Mouse (Mus musculus) midbrain, embryonic 15.5 days (tissue): ENCODE measurements around the gene Rarb. TPM values are rescaled to one million over a fixed set of nuclear protein-coding genes. Genes with fewer than 3 reads are reported as not detected.

Source experiments
- ATAC-seq: fragments of 200-750 bp; cut with Nextera tagmentation; replicated peaks from 2 replicates; pipeline ENCODE4 v1.8.0; 2017; ENCODE audit warnings: moderate TSS enrichment
- H3K27ac ChIP-seq: fragments of 300-500 bp; sonication (generic); 2 replicates; pipeline ENCODE4 v1.5.1; 2015; ENCODE audit warnings: mild to moderate bottlenecking, inconsistent platforms
- H3K27me3 ChIP-seq: fragments of 300-500 bp; sonication (generic); replicated peaks from 2 replicates; pipeline ENCODE4 v1.6.1; 2015; ENCODE audit warnings: inconsistent platforms
- H3K36me3 ChIP-seq: fragments of 300-500 bp; sonication (generic); replicated peaks from 2 replicates; pipeline ENCODE4 v1.6.1; 2015; ENCODE audit warnings: inconsistent platforms
- H3K4me1 ChIP-seq: fragments of 300-500 bp; sonication (generic); 2 replicates; pipeline ENCODE4 v1.6.1; 2015; ENCODE audit warnings: inconsistent platforms
- H3K4me2 ChIP-seq: fragments of 300-500 bp; sonication (generic); 2 replicates; pipeline ENCODE4 v1.6.1; 2015; ENCODE audit warnings: inconsistent platforms, mild to moderate bottlenecking, moderate library complexity
- H3K4me3 ChIP-seq: fragments of 300-500 bp; sonication (generic); 2 replicates; pipeline ENCODE4 v1.5.1; 2015; ENCODE audit warnings: mild to moderate bottlenecking, inconsistent platforms
- H3K9ac ChIP-seq: fragments of 300-500 bp; sonication (generic); 2 replicates; pipeline ENCODE4 v1.6.1; 2015; ENCODE audit warnings: mild to moderate bottlenecking, inconsistent platforms
- H3K9me3 ChIP-seq: fragments of 300-500 bp; sonication (generic); 2 replicates; pipeline ENCODE4 v1.6.1; 2016; ENCODE audit warnings: inconsistent platforms
- WGBS: fragments of 180-500 bp; shearing (Covaris S2); methylation state at CpG from one replicate; pipeline ENCODE4 v1.1.7; 2015; ENCODE audit warnings: mixed read lengths; 5-methylcytosine and 5-hydroxymethylcytosine counted together
- polyA plus RNA-seq: library from polyadenylated mRNA; unstranded; fragments of >200 nt; fragmentation: Nextera tagmentation; extraction: Ambion mirVana; gene quantifications from 2 replicates; pipeline ENCODE4 v1.2.1, GENCODE M21; 2015

Gene Rarb
- polyA plus RNA-seq, 1 experiment from 2014 or later: 8.1 TPM

DNA sequence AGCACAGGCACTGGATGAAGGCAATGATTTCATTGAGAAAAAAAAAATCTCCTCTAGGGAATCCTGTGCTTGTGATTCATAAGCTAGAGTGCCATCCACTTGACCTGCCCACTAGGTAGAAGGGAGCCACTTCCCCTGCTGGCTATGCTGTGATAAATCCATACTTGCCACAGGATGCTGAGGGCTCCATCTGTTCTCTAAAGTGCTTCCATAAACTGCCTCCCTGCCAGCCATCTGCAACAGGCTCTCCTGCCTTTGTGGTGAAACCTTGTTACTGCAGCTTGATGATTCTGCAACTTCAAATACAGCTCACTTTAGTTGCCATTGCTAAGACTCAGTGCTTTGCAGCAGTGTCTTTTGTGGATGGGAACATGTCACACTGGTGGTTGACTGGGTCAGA lies 213.5 kb downstream of the Rarb start:
- Histone ChIP-seq H3K4me1 (no peaks in the 10 kb centered on the region), H3K27ac (no peak overlapping the region), H3K4me3 (no peak overlapping the region), H3K4me2 (no peak overlapping the region), H3K36me3 (no peaks in the 10 kb centered on the region), H3K27me3 (no peaks in the 10 kb centered on the region), H3K9ac (no peak overlapping the region), H3K9me3 (no peaks in the 10 kb centered on the region)
- 0 out of 2 replicates have a peak, but pooled peaks have one; percentile 42 for ATAC-seq

DNA sequence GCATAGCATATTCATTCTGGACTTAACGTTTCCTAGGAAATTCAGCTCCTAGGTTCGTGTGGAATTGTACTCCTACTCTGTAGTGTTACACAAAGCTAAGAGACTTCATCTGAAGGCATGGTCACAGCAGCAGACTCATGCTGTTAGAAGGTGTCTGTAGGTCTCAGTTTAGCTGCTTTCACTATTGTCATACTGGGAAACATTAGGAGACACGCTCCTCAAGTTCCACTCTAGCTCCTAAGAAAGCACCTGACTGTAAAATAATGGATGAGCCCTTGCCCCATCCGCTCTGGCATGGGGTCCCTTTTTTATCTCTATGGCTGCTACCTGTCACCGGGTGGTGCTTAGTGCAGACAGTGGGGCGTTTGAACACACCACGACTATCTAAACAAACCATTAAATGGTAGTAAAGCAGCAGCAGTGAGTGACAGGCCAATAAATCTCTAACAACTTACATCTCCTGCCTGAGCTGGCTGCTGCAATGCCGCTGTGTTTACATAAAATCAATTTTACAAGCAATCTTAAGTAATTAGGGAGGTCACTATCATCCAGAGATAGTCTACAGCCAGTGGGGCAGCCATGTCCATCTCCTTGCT lies 214.4 kb downstream of the Rarb start:
- peak; percentile 39; the same call in 1 of the 2 replicates for ATAC-seq
- WGBS: 57% methylated on average over 8 of the region's 8 CpGs

DNA sequence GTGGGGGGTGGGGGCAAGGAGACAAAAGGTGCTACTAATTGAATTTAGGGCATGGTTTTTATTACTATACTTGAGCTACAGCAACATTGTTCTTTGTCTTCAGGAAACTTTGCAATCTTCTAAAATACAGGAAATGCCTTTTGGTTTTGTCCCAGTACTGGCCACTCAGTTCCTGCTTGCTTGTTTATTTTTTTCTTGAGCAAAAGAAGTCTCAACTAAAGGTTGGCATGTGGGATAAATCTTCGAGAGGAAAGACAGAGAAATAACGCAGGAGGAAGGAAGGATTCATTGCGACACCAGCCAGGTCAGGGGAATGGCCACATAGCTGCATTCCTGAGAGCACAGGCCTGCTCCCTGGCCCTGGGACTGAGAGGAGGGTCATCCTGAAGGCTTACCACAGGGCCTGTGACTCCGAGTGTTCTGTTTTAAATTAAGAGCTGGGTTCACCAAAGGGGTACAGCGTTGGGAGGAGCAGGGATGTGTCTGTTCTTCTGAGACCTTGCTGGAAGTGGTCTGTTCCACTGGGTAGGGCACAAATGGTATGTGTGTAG lies 215.8 kb downstream of the Rarb start:
- Histone ChIP-seq H3K4me3 (no peak overlapping the region), H3K4me2 (no peak overlapping the region), H3K9ac (no peak overlapping the region), H3K27me3 (no peaks in the 10 kb centered on the region), H3K36me3 (no peaks in the 10 kb centered on the region), H3K27ac (no peak overlapping the region), H3K9me3 (no peaks in the 10 kb centered on the region), H3K4me1 (peaks cover 6% of the 10 kb centered on the region)
- WGBS: 62% methylated on average over 5 of the region's 5 CpGs
- ATAC-seq: no peak

More for the DNA sequence above, 214.4 kb downstream of the Rarb start:
- Histone ChIP-seq H3K9me3 (no peaks in the 10 kb centered on the region), H3K4me1 (no peaks in the 10 kb centered on the region), H3K9ac (no peak overlapping the region), H3K4me2 (no peak overlapping the region), H3K4me3 (no peak overlapping the region), H3K36me3 (no peaks in the 10 kb centered on the region), H3K27me3 (no peaks in the 10 kb centered on the region), H3K27ac (no peak overlapping the region)

DNA sequence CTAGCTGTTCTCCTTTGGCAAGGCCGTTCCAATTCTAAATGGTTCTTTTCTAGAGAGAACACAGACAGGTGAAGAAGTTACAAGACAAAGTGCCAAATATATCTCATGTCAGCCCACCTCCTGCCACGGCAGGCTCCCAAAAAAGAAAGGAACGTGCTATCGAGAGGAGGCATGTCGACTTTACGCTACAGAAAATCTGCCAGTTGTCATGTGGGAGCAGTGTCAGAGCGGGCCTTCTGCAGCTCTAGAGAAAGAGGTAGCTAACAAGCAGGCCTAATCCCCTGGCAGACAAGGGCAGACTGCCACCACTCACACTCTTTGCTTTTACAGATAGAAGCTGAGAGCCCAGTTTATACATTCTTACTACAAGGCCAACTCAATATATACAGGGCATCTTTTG lies 219.7 kb downstream of the Rarb start:
- WGBS: 62% methylated on average over 7 of the region's 7 CpGs
- H3K36me3 ChIP-seq: no peaks in the 10 kb centered on the region
- no peak overlapping the region for H3K9ac ChIP-seq
- H3K4me2 ChIP-seq: no peak overlapping the region
- no peaks in the 10 kb centered on the region for H3K27me3 ChIP-seq
- no peak overlapping the region for H3K27ac ChIP-seq
- no peak overlapping the region for H3K4me3 ChIP-seq
- ATAC-seq: no peak
- H3K9me3 ChIP-seq: no peaks in the 10 kb centered on the region
- H3K4me1 ChIP-seq: peaks cover 11% of the 10 kb centered on the region

DNA sequence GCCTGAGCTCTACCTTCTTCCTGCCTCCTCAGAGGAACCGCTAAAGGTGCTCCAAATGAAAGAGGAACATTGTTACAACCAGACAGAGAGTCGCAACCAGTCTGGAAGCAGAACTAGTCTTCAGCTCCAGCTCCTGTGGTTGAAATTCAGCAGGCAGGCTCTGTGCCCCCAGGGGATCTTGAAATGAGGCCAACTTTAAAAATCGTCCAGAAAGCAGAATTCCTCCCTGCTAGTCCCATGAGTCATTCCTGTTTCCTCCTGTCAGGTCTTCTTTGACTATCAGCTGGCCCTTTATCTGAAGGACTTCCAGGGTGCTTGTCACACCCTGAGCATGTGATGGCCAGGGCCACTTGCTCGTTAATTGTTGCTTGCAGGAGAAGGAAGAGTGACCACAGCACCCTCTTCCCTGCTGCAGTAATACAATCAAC lies 220.9 kb downstream of the Rarb start:
- ATAC-seq: peak; percentile 46
- Histone ChIP-seq H3K27me3 (no peaks in the 10 kb centered on the region), H3K4me3 (no peak overlapping the region), H3K4me1 (peaks cover 11% of the 10 kb centered on the region), H3K9me3 (no peaks in the 10 kb centered on the region), H3K27ac (peak overlapping the region; percentile 20; the same call in 1 of the 2 replicates), H3K36me3 (no peaks in the 10 kb centered on the region), H3K9ac (no peak overlapping the region), H3K4me2 (no peak overlapping the region)
- WGBS: 47% methylated on average over 4 of the region's 4 CpGs

DNA sequence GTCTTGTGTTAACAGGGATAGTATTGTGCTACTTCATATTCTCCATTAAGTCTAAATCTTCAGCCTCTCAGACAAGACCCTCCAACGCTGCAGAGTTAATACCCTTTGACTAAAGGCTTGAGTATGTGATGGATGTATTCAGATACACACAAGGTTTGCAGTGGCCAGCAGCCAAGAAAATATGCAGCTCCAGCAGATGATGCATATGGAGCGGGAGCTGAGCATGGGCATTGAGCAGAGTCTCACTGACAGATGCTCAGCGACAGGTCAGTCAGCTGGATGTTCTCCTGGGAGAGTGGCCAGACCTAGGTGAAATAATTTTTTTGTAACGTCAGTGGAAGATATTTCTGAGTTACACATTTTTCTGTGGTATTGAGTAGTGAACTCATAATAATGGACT lies 229.8 kb downstream of the Rarb start:
- H3K36me3 ChIP-seq: no peaks in the 10 kb centered on the region
- H3K4me3 ChIP-seq: no peak overlapping the region
- WGBS: 74% methylated on average over 4 of the region's 4 CpGs
- H3K27me3 ChIP-seq: no peaks in the 10 kb centered on the region
- no peak overlapping the region for H3K27ac ChIP-seq
- H3K9ac ChIP-seq: no peak overlapping the region
- H3K4me2 ChIP-seq: no peak overlapping the region
- 0 out of 2 replicates have a peak, but pooled peaks have one; percentile 20 for ATAC-seq
- H3K9me3 ChIP-seq: no peaks in the 10 kb centered on the region
- no peaks in the 10 kb centered on the region for H3K4me1 ChIP-seq

DNA sequence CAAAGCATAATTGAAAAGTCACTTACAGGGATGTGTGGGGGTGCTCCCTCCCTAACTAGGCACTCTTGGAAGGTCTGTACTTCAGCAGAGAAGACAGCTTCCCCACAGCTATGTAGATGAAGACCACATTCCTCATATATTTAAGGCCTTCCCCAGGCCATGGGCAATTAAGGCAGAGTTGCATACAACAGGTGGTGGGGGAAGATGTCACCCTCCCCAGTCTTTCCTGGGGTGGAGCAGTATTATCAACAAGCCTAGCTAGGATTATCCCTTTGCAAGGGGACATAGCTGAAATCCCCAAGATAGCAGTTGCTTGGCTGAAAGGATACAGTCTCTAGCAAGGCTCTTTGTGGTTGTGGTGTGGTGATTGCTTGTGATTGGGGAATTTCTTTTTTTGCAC lies 240.9 kb downstream of the Rarb start:
- Histone ChIP-seq H3K4me2 (no peak overlapping the region), H3K9ac (no peak overlapping the region), H3K9me3 (no peaks in the 10 kb centered on the region), H3K36me3 (no peaks in the 10 kb centered on the region), H3K4me1 (0 out of 2 replicates have a peak, but pooled peaks cover 6% of the 10 kb centered on the region), H3K27ac (no peak overlapping the region), H3K27me3 (peaks cover under 1% of the 10 kb centered on the region; the same call in 1 of the 2 replicates), H3K4me3 (no peak overlapping the region)
- no peak for ATAC-seq

DNA sequence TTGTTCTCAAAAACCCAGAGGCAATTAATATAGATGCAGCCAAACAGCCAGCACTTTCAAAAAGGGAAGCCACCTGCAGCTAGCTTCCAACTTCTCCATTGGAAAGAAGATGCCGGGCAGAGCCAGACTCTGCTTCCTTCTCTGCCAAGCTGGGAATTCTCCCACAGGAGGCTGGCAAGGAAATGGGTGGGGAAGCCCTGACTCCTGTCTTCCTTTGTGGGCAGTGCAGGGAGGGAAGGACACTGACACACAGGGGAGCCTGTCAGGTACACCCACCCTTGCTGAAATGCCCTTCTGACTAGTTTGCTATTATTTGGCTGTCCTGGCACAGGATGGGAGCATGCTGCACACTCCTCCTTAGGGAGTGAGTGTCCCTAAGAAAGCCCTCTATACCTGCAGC lies 241.9 kb downstream of the Rarb start:
- Histone ChIP-seq H3K4me2 (no peak overlapping the region), H3K27ac (no peak overlapping the region), H3K36me3 (no peaks in the 10 kb centered on the region), H3K27me3 (peaks cover 9% of the 10 kb centered on the region; the same call in 1 of the 2 replicates), H3K4me3 (no peak overlapping the region), H3K4me1 (0 out of 2 replicates have a peak, but pooled peaks cover 10% of the 10 kb centered on the region), H3K9me3 (no peaks in the 10 kb centered on the region), H3K9ac (no peak overlapping the region)
- 32% methylated on average over 1 of the region's 1 CpGs for WGBS
- ATAC-seq: no peak

DNA sequence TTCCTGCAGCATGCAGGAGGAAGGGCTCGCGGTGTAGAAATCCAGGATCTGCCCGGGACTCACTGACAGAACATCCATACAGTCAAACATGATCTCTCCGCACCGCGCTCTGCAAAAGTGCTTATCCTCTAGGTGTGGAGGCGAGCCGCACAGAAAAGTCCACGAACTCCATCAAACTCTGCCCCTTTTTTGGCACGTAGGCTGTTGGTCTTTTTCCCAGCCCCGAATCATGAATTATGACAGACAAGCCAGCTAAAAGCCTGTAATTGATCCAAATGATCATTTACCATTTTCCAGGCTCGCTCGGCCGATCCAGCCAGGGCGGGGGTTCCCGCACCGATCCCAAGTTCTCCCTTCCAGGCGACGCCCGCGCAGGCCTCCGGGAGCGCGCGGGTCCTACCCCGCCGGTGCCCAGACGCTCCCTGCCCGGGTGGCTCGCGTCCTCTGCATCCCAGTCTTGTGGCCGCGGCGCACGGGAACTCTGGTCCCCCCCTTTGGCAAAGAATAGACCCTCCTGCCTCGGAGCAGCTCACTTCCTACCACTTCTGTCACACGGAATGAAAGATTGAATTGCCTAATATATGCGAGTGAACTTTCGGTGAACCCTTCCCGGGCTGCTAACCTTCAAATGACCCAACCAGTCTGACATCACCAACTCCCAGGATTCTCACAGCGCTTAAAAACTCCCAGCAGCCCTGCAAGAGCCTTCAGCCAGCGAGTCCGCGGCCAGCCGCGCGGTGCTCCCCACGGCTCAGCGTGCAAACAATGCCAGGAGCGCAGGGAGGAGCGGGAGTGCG lies 243.8 kb downstream of the Rarb start:
- Histone ChIP-seq H3K27me3 (peaks cover 9% of the 10 kb centered on the region; the same call in 1 of the 2 replicates), H3K4me2 (peak overlapping the region; percentile 99), H3K4me3 (peak overlapping the region; percentile 58), H3K4me1 (0 out of 2 replicates have a peak, but pooled peaks cover 10% of the 10 kb centered on the region), H3K9ac (peak overlapping the region; percentile 39), H3K36me3 (no peaks in the 10 kb centered on the region), H3K9me3 (no peaks in the 10 kb centered on the region), H3K27ac (0 out of 2 replicates have a peak overlapping the region, but pooled peaks have one; percentile 18)
- peak; percentile 91 for ATAC-seq
- under 1% methylated on average over 52 of the region's 52 CpGs for whole genome bisulfite sequencing

DNA sequence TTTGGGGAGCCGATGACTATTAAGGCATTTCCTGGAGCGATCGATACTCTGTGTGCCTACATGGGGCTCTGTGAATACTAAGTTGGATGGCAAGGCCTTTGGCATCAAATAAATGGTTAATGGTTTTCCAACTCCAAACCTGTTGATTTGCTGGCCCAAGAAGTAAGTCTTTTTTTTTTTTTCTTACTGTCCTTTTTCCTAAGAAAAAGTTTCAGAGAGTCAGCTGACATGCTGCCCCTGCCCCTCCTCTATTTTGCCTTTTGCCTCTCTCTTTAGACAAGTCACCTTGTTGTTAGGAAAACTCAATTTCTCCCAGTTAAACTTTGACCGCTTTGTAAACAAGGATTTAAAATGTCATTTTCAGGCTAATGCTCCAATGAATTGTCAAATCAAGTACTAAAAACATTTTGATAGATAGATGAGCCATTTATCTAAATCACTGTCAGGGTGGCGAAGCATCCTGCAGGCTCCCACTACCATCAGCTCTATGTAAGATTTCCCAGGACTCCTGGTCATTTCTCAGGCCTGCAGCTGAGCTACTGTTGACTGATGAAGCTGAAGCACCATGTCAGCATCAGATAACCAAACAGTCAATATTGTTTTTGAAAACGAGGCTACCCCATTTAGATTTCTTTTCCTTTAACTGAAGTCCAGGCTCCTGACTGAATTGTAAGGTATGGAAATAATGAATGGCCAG lies 245.3 kb downstream of the Rarb start:
- Histone ChIP-seq H3K36me3 (no peaks in the 10 kb centered on the region), H3K9ac (no peak overlapping the region), H3K9me3 (no peaks in the 10 kb centered on the region), H3K4me3 (peak overlapping the region; percentile 58; the same call in 1 of the 2 replicates), H3K4me2 (peak overlapping the region; percentile 99), H3K4me1 (0 out of 2 replicates have a peak, but pooled peaks cover 10% of the 10 kb centered on the region), H3K27me3 (peaks cover 9% of the 10 kb centered on the region; the same call in 1 of the 2 replicates), H3K27ac (no peak overlapping the region)
- 73% methylated on average over 6 of the region's 6 CpGs for WGBS
- no peak for ATAC-seq

DNA sequence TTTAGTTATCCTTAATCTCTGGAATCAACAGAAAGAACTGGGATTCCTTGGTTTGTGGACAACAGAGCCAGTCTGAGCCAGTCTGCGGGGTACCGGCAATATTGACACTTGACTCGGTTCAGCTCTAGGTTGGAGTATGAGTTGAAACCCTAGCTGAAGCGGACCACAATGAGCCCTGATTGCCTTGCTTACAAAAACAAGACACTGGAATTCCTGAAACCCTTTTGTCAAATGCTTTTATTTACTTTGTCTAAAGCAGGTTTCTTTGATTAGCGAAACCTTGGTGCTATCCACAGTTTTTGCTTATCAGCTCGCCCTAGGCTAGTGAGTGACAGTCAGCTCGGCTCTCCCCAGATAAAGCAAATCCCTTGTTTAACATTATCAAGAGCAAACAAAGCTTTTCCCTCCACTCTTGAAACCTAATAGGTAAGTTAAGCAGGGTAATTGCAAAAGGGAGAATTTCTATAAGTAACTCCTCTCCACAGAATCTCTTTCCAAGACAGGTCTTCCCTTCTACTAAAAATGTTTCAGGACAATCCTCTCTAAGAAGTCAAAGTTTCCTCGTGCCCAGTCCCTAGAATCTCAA lies 246.1 kb downstream of the Rarb start:
- 20% methylated on average over 8 of the region's 8 CpGs for WGBS
- Histone ChIP-seq H3K27ac (no peak overlapping the region), H3K36me3 (no peaks in the 10 kb centered on the region), H3K4me3 (no peak overlapping the region), H3K4me2 (no peak overlapping the region; the same call in 1 of the 2 replicates), H3K4me1 (0 out of 2 replicates have a peak, but pooled peaks cover 10% of the 10 kb centered on the region), H3K27me3 (peaks cover 9% of the 10 kb centered on the region; the same call in 1 of the 2 replicates), H3K9ac (no peak overlapping the region), H3K9me3 (no peaks in the 10 kb centered on the region)
- no peak for ATAC-seq
